Mouse (Mus musculus) MEL-GATA-1-ER (cell line): ENCODE data around the gene Syde2.
"Not testable (repeated sequence)": the region's sequence is repeated elsewhere in the genome, so short reads cannot be mapped to it uniquely, and the experiment has no call there.

Experiments used
- DNase-seq: peaks from one replicate; pipeline ENCODE4 v3.0.0-alpha.2; 2012; ENCODE audit warnings: low read depth; ENCODE audit errors: extremely low read depth

Gene Syde2

GRCm38 (mm10) chr3:145965583-145965982 is 22.1 kb upstream of the Syde2 start:
- not testable (repeated sequence) for DNase-seq

- no peak for DNase-seq
Observed at GRCm38 (mm10) chr3:145966806-145967205, 20.9 kb upstream of the Syde2 start.

GRCm38 (mm10) chr3:145969031-145969501 is 18.6 kb upstream of the Syde2 start:
- no peak for DNase-seq

DNA sequence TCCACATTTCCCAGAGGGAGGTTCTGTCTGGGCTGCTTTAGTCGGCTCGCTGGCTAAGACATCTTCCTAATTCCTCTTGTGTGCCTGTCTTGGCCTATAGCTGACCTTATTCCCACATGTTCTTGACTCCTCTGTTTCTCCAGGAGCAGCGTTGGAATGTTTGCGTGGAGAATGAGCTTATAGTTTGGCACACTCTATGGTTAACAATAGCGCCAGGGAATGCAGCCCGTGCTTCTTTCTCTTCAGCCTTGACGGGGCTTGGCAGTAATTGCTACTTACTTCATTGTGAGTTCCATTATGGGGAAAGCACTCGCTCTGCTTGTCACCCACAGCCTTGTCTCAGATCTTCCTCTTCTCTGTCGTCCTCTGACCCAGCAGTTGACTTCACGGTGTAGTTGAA is 16.2 kb upstream of the Syde2 start:
- DNase-seq = no peak

DNA sequence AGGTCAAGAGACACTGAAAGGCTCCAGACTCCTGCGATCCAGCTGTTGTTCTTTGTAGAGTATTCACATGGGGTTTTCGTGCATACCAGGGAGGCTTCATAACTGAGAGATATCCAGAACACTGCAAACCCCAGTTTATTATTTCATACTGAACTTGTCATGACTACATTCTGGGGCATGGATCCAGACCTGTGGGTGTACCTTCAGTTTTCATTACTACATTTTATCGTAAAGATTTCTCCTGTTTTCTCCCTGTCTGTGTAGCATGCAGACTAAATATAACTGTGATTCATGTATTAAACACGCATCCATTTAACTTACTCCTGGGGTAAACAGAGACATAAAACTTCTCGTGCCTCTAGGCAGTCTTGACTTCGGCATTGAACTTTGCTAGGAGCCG is 12.7 kb upstream of the Syde2 start:
- DNase-seq = no peak

DNA sequence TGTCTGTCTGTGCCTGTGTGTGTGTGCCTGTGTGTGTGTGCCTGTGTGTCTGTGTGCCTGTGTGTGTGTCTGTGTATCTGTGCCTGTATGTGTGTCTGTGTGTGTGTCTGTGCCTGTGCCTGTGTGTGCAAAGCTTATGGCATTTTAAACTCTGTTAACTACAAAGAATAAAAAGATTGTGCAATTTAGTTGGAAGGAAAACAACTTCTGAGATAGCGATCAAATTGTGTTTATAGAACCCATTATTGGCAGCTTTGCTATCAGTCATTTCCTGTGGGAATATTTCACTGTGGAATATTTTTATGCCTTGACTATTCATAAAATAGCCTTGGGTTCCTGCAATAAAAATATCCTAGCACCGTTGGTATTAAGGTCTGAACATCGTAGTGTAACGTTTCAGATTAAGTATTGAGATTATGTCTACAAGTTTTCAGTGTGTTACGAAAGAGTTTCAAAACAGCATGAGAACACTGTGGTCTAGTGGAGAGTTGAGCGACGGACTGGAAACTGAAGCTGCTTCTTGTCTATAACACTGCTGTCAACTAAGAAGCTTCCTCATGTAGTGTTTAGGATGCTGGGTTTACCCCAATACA is 2.2 kb upstream of the Syde2 start:
- no peak for DNase-seq

DNA sequence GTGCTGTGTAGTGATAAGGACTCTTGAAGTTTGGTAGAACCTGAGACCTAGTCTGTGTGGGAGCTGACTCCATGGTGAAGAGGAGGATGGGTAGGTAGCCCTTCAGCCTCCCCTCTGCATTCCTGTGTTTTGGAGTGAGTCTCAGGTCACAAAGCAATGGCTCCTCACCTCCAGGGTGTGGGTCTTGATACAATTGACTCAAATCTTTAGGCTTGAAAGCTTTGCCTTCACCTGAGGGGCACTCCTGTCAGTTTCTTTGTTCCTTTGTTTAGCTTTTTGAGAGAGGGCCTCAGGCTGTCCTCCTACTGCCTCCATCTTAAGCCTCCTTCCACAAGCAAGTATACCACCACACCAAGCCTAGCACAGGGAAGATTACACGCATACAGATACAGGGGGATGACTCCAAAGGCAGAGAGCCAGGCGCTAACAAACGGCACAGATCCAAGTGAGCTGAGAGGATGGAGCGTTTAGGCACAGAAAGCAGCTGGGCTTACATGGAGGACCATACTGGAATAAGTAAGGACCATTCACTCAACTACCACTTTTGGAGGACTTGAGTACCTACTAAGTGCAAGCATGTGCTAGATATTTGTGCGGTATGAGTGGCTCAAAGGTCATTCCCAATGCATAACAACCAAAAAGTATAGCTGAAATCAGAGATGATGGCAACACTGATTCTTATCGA is 1.2 kb upstream of the Syde2 start:
- DNase-seq = no peak

DNA sequence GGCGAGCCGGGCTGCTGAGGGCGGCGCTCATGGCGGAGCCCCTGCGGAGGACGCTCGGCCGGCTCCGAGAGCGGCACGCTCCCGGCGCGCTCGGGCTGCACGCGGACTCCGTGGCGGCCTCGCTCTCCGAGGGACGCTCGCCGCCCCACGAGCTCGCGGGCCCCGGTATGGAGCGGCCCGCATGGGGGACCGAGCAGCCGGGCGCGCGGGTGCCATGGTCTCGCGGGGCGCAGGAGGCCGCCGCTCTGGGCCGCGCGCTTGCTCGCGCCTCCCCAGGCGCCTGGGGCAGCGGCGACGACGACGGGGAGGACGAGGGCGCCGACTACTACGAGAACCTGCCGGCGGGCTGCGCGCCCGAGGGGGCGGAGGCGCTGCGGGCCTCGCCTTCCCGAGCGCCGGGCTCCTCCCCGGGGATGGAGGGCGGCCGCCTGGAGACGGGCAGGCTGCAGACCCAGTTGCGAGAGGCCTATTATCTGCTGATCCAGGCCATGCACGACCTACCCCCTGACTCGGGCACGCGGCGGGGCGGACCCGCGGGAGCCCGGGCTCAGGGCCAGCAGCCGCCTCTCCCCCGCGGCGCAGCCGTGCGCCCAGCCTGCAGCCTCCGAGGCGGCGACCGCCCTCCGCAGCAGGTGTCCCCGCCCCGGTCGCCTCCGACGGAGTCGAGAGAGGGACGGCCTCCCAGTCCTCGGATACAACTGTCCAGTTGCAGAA is 457 bp downstream of the Syde2 start:
- DNase-seq = peak; percentile 67

GRCm38 (mm10) chr3:145988684-145989575 is 1.3 kb downstream of the Syde2 start:
- peak; percentile 57 for DNase-seq

- DNase-seq = peak; percentile 69
Observed at GRCm38 (mm10) chr3:145989576-145990081, 2.0 kb downstream of the Syde2 start.

- peak; percentile 51 for DNase-seq
Observed at GRCm38 (mm10) chr3:145991130-145991529, 3.5 kb downstream of the Syde2 start.

DNA sequence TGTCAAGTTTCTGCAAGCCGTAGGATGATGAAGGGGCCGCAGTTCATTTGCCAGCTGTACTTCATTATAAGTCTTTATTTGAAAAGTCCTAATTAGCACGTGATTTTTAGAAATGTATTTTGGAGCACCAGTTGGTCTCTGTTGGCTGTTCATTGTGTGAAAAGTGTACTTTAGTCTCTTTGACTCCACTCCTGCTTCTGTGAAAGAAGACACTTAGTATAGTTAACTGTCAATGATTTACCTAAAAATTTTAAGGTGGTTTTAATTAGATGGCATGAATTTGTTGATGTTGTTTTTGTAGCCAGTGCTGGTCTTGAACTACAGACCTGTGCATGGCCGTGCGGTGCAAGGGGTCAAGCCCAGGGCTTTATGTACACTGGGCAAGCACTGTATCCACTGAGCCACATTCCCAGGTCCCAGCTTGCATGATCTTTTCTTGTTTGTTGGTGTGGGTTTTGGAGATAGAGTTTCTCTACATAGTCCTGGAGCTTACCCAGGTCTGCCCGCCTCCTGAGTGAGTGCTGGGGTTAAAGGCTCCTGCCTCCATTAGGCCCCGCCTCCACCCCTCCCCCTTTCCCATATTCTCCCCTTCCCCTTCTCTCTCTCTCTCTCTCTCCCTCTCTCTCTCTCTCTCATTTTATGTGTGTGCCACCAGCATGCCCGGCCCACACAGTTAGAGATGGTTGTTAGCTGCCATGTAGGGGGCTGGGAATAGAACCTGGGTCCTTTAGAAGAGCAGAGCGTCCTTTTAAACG is 4.5 kb downstream of the Syde2 start:
- no peak for DNase-seq

- DNase-seq = no peak
Observed at GRCm38 (mm10) chr3:145992796-145993195, 5.1 kb downstream of the Syde2 start.

DNA sequence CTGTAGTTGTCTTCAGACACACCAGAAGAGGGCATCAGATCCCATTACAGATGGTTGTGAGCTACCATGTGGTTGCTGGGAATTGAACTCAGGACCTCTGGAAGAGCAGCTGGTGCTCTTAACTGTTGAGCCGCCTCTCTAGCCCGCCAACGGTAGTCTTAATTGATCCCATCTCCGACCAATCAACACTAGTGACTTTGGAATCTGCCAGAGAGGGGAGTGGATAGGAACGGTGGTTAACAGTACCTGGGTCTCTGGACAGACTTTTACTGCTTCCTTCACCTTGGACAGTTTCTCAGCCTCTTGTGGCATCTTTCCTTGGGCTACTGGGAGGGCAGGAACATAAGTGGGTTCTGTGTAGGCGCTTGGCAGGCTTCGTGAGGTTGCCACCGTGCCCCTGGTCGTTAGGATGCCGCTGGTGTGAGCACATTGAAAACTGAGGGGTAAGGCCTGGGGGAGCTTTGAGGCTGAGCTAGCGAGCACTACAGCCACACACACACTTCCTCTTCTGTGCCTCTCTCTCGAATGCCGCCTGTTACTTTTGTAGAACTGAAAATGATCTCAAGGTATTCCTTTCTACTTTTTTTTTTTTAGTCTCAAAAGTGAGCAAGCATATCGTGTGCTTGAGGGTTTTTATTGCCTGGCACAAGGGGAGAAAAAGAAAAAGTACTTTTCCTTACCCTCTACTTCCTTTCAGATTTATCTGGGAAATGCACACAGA is 6.0 kb downstream of the Syde2 start:
- peak; percentile 70 for DNase-seq

- DNase-seq = no peak
Observed at GRCm38 (mm10) chr3:145995489-145995888, 7.8 kb downstream of the Syde2 start.

DNA sequence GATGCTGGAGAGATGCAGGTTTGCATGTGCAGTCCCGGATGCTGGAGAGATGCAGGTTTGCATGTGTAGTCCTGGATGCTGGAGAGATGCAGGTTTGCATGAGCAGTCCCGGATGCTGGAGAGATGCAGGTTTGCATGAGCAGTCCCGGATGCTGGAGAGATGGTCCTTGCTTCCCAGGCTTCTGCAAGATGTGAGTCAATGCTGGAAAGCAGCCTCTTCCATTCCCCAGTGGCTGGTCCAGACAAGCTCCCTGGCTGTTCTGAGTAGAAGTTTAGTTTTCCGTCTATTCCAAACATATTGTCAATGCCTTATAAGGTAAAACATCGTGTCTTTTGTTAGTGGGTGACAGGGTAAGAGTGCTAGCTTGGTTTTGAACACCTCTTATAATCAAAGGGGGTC is 8.9 kb downstream of the Syde2 start:
- not testable (repeated sequence) for DNase-seq

DNA sequence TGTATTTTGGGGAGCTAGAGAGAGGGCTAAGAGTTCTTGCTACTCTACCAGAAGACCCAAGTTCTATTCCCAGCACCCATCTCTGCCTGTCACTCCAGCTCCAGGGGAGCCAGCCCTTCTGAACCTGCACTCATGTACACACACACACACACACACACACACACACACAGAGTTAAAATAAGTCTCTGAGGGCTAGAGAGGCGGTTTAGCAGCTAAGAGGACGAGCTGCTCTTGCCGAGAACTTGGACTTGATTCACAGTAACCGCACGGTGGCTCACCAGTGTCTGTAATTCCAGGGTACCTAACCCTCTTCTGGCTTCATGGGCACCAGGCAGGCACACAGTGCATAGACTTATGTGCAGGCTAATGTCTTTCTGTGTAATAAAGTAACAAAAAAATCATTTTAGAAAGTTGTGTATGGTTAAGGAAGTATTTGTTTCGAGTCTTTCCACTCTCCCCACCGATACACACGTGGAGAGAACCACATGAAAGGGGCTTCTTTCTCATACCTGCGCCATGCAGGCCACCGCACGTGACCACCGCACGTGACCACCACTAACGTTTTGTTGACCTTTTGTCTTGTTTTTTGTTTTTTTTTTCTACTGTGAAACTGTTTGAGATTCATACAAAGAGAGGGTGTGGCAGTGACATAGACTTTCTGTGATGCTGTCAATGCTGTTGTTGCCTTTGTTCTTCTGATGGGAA is 16.8 kb downstream of the Syde2 start:
- no peak for DNase-seq

GRCm38 (mm10) chr3:146007872-146008271 is 20.2 kb downstream of the Syde2 start:
- no peak for DNase-seq
